27 mouse cellular contexts compared by ENCODE assay signal in genomic region chr19:43044506-43044905, GRCm38 (mm10).
A peak's percentile ranks its signal among the peaks of the same experiment; 100 is the strongest.
DNase-seq lines count a peak whose midpoint lies in the region; ATAC-seq lines count a peak whose summit lies in the region.
"Had no signal": no experiment of that assay in that cellular context is flagged by ENCODE, and none has a peak within 500 bp of the region (broad histone marks: within the 10 kb centered on the region; RNA-seq: fewer than 3 reads in every experiment).

No protein-coding gene starts in this region.

- H3K36me3 ChIP-seq in forebrain, embryonic 14.5 days (ENCODE audit: control insufficient read depth, insufficient read depth, low read length), result no peaks in the 10 kb centered on the region
- no peaks in the 10 kb centered on the region for H3K36me3 ChIP-seq in forebrain, embryonic 10.5 days (replicated peaks)
- no peaks in the 10 kb centered on the region for H3K36me3 ChIP-seq in midbrain, embryonic 14.5 days (ENCODE audit: control insufficient read depth, insufficient read depth, low read length)
- no peaks in the 10 kb centered on the region for H3K36me3 ChIP-seq in midbrain, embryonic 11.5 days (ENCODE audit: control insufficient read depth, insufficient read depth, low read length)
- no peaks in the 10 kb centered on the region; the same call in 1 of the 2 replicates for H3K36me3 ChIP-seq in embryonic facial prominence, embryonic 14.5 days (ENCODE audit: control insufficient read depth, insufficient read depth, low read length)
- no peaks in the 10 kb centered on the region for H3K36me3 ChIP-seq in heart, embryonic 11.5 days (ENCODE audit: control insufficient read depth, insufficient read depth, low read length)
- H3K36me3 ChIP-seq: heart, embryonic 10.5 days; hindbrain, embryonic 12.5 days; liver, embryonic 15.5 days; lung, embryonic 15.5 days; midbrain, embryonic 12.5 days; neural tube, embryonic 15.5 days had no signal

- 38% methylated on average over 4 of the region's 4 CpGs for WGBS in forebrain, embryonic 14.5 days
- 46% methylated on average over 4 of the region's 4 CpGs for WGBS in forebrain, embryonic 10.5 days
- WGBS in midbrain, embryonic 14.5 days, result 28% methylated on average over 4 of the region's 4 CpGs
- WGBS in midbrain, embryonic 11.5 days, result 45% methylated on average over 4 of the region's 4 CpGs
- WGBS in embryonic facial prominence, embryonic 14.5 days, result 34% methylated on average over 4 of the region's 4 CpGs
- WGBS in heart, embryonic 11.5 days (ENCODE audit: insufficient replicate concordance), result 32% methylated on average over 4 of the region's 4 CpGs

- H3K9ac ChIP-seq in forebrain, embryonic 14.5 days (ENCODE audit: low read length), result no peak overlapping the region
- no peak overlapping the region for H3K9ac ChIP-seq in midbrain, embryonic 14.5 days (replicated peaks; ENCODE audit: low read length)
- no peak overlapping the region for H3K9ac ChIP-seq in midbrain, embryonic 11.5 days (ENCODE audit: low read length)
- H3K9ac ChIP-seq in embryonic facial prominence, embryonic 14.5 days (ENCODE audit: low read depth, low read length), result no peak overlapping the region
- H3K9ac ChIP-seq in heart, embryonic 11.5 days (ENCODE audit: low read depth, low read length), result no peak overlapping the region
- H3K9ac ChIP-seq: hindbrain, embryonic 12.5 days; limb, embryonic 12.5 days; liver, embryonic 15.5 days; lung, embryonic 15.5 days; midbrain, embryonic 12.5 days; neural tube, embryonic 15.5 days had no signal

- no peak overlapping the region for H3K27ac ChIP-seq in forebrain, embryonic 14.5 days (ENCODE audit: low read depth, low read length)
- no peak overlapping the region for H3K27ac ChIP-seq in forebrain, embryonic 10.5 days
- no peak overlapping the region for H3K27ac ChIP-seq in midbrain, embryonic 14.5 days (replicated peaks; ENCODE audit: low read depth, low read length)
- no peak overlapping the region for H3K27ac ChIP-seq in midbrain, embryonic 11.5 days (ENCODE audit: low read depth, low read length)
- H3K27ac ChIP-seq in embryonic facial prominence, embryonic 14.5 days (replicated peaks; ENCODE audit: low read depth, low read length), result no peak overlapping the region
- H3K27ac ChIP-seq in heart, embryonic 11.5 days (ENCODE audit: low read depth, low read length), result no peak overlapping the region
- H3K27ac ChIP-seq: heart, embryonic 10.5 days; hindbrain, embryonic 12.5 days; limb, embryonic 12.5 days; liver, embryonic 15.5 days; lung, embryonic 15.5 days; midbrain, embryonic 12.5 days; neural tube, embryonic 15.5 days had no signal

- H3K4me1 ChIP-seq in forebrain, embryonic 14.5 days (ENCODE audit: control insufficient read depth, insufficient read depth, low read length), result no peaks in the 10 kb centered on the region
- no peaks in the 10 kb centered on the region for H3K4me1 ChIP-seq in forebrain, embryonic 10.5 days
- H3K4me1 ChIP-seq in midbrain, embryonic 14.5 days (ENCODE audit: control insufficient read depth, insufficient read depth, low read length), result no peaks in the 10 kb centered on the region
- H3K4me1 ChIP-seq in midbrain, embryonic 11.5 days (ENCODE audit: control insufficient read depth, insufficient read depth, low read length), result no peaks in the 10 kb centered on the region
- peaks cover 6% of the 10 kb centered on the region; the same call in 1 of the 2 replicates for H3K4me1 ChIP-seq in embryonic facial prominence, embryonic 14.5 days (ENCODE audit: control insufficient read depth, insufficient read depth, low read length)
- no peaks in the 10 kb centered on the region for H3K4me1 ChIP-seq in heart, embryonic 11.5 days (ENCODE audit: control insufficient read depth, insufficient read depth, low read length)
- H3K4me1 ChIP-seq: heart, embryonic 10.5 days; hindbrain, embryonic 12.5 days; liver, embryonic 15.5 days; lung, embryonic 15.5 days; midbrain, embryonic 12.5 days; neural tube, embryonic 15.5 days had no signal

- no peak overlapping the region for H3K4me2 ChIP-seq in forebrain, embryonic 14.5 days (ENCODE audit: low read length)
- no peak overlapping the region for H3K4me2 ChIP-seq in midbrain, embryonic 14.5 days (ENCODE audit: low read length)
- no peak overlapping the region for H3K4me2 ChIP-seq in midbrain, embryonic 11.5 days
- no peak overlapping the region for H3K4me2 ChIP-seq in embryonic facial prominence, embryonic 14.5 days (ENCODE audit: low read depth, low read length)
- H3K4me2 ChIP-seq in heart, embryonic 11.5 days, result no peak overlapping the region
- H3K4me2 ChIP-seq: hindbrain, embryonic 12.5 days; limb, embryonic 12.5 days; liver, embryonic 15.5 days; lung, embryonic 15.5 days; midbrain, embryonic 12.5 days; neural tube, embryonic 15.5 days had no signal

- DNase-seq in forebrain, embryonic 14.5 days (ENCODE audit: low spot score), result peak; percentile 33
- no peak for DNase-seq in forebrain, embryonic 10.5 days (ENCODE audit: extremely low spot score, low spot score)
- peak; percentile 67 for DNase-seq in midbrain, embryonic 14.5 days
- DNase-seq in midbrain, embryonic 11.5 days (ENCODE audit: low spot score, missing footprints), result no peak
- DNase-seq in embryonic facial prominence, embryonic 14.5 days (ENCODE audit: low spot score), result peak; percentile 22
- DNase-seq in layer of hippocampus, postnatal 25 days (ENCODE audit: extremely low spot score in 1 of 2, low spot score in 1 of 2), result no peak
- DNase-seq: adrenal gland, postnatal 25 days; cerebellum, adult 18-20 months; cerebellum, postnatal 25 days; gastrocnemius, postnatal 25 days; heart, adult 11 months; heart, postnatal 36 days; kidney, adult 9 months; kidney, postnatal 10 days; lung, postnatal 36 days; spleen, adult 18-20 months; thymus, postnatal 14 days had no signal

- ATAC-seq in forebrain, embryonic 14.5 days, result no peak
- ATAC-seq in midbrain, embryonic 14.5 days (ENCODE audit: low FRiP score, low TSS enrichment), result no peak
- no peak for ATAC-seq in midbrain, embryonic 11.5 days (ENCODE audit: low FRiP score)
- no peak for ATAC-seq in embryonic facial prominence, embryonic 14.5 days (ENCODE audit: low read depth)
- ATAC-seq in heart, embryonic 11.5 days (replicated peaks; ENCODE audit: insufficient number of reproducible peaks, low FRiP score, low TSS enrichment), result no peak
- ATAC-seq: CD4-positive, CD25-positive, alpha-beta regulatory T cell, adult 4 months; intestine, postnatal 0 days had no signal

- H3K9me3 ChIP-seq in forebrain, embryonic 14.5 days (replicated peaks; ENCODE audit: control insufficient read depth, low read length), result no peaks in the 10 kb centered on the region
- no peaks in the 10 kb centered on the region for H3K9me3 ChIP-seq in forebrain, embryonic 10.5 days
- H3K9me3 ChIP-seq in midbrain, embryonic 14.5 days (ENCODE audit: control insufficient read depth, low read length), result no peaks in the 10 kb centered on the region
- no peaks in the 10 kb centered on the region for H3K9me3 ChIP-seq in midbrain, embryonic 11.5 days (ENCODE audit: control insufficient read depth, low read length)
- H3K9me3 ChIP-seq in embryonic facial prominence, embryonic 14.5 days (ENCODE audit: control insufficient read depth, low read length), result peaks cover 11% of the 10 kb centered on the region; the same call in 1 of the 2 replicates
- H3K9me3 ChIP-seq in heart, embryonic 11.5 days (replicated peaks; ENCODE audit: control insufficient read depth, low read length), result no peaks in the 10 kb centered on the region
- H3K9me3 ChIP-seq: heart, embryonic 10.5 days; liver, embryonic 15.5 days; lung, embryonic 15.5 days; midbrain, embryonic 12.5 days; neural tube, embryonic 15.5 days had no signal

- H3K4me3 ChIP-seq in forebrain, embryonic 14.5 days (ENCODE audit: low read depth, low read length), result no peak overlapping the region
- no peak overlapping the region for H3K4me3 ChIP-seq in forebrain, embryonic 10.5 days
- H3K4me3 ChIP-seq in midbrain, embryonic 14.5 days (replicated peaks; ENCODE audit: low read depth, low read length), result no peak overlapping the region
- no peak overlapping the region for H3K4me3 ChIP-seq in midbrain, embryonic 11.5 days (ENCODE audit: low read depth, low read length)
- no peak overlapping the region for H3K4me3 ChIP-seq in embryonic facial prominence, embryonic 14.5 days (ENCODE audit: low read depth, low read length)
- H3K4me3 ChIP-seq in heart, embryonic 11.5 days (ENCODE audit: low read depth, low read length), result no peak overlapping the region
- H3K4me3 ChIP-seq: heart, embryonic 10.5 days; hindbrain, embryonic 12.5 days; limb, embryonic 12.5 days; liver, embryonic 15.5 days; lung, embryonic 15.5 days; midbrain, embryonic 12.5 days; neural tube, embryonic 15.5 days had no signal

- H3K27me3 ChIP-seq in forebrain, embryonic 14.5 days (replicated peaks; ENCODE audit: control insufficient read depth, insufficient read depth, low read length), result no peaks in the 10 kb centered on the region
- no peaks in the 10 kb centered on the region for H3K27me3 ChIP-seq in forebrain, embryonic 10.5 days (ENCODE audit: poor library complexity, severe bottlenecking)
- no peaks in the 10 kb centered on the region for H3K27me3 ChIP-seq in midbrain, embryonic 14.5 days (ENCODE audit: control insufficient read depth, insufficient read depth, low read length)
- no peaks in the 10 kb centered on the region for H3K27me3 ChIP-seq in midbrain, embryonic 11.5 days (ENCODE audit: control insufficient read depth, insufficient read depth, low read length)
- H3K27me3 ChIP-seq in embryonic facial prominence, embryonic 14.5 days (replicated peaks; ENCODE audit: control insufficient read depth, insufficient read depth, low read length), result no peaks in the 10 kb centered on the region
- no peaks in the 10 kb centered on the region for H3K27me3 ChIP-seq in heart, embryonic 11.5 days (ENCODE audit: control insufficient read depth, insufficient read depth, low read length)
- H3K27me3 ChIP-seq: hindbrain, embryonic 12.5 days; limb, embryonic 12.5 days; liver, embryonic 15.5 days; lung, embryonic 15.5 days; midbrain, embryonic 12.5 days; neural tube, embryonic 15.5 days had no signal

Comparison
In these comparisons a context has a peak if more than half of its experiments do, and no peak if none do; other contexts are left out.
1. DNase-seq: peak in forebrain, embryonic 14.5 days (single experiment), midbrain, embryonic 14.5 days (single experiment) and embryonic facial prominence, embryonic 14.5 days (single experiment); none in forebrain, embryonic 10.5 days (single experiment), midbrain, embryonic 11.5 days (single experiment) and layer of hippocampus, postnatal 25 days (0 of 2).